Mouse (Mus musculus) MEL (cell line): Measurements from ENCODE around the gene Myh1.

Experiments
- CHD1 ChIP-seq: IDR thresholded peaks from 2 replicates; pipeline ENCODE4 v1.6.1; 2012; ENCODE audit warnings: low read depth, mild to moderate bottlenecking, inconsistent platforms, low read length, improper control_type of control experiment
- MXI1 ChIP-seq: IDR thresholded peaks from 2 replicates; pipeline ENCODE4 v1.6.1; 2011; ENCODE audit warnings: mild to moderate bottlenecking, low read depth, low read length, improper control_type of control experiment
- POLR2A ChIP-seq, 2 experiments: IDR thresholded peaks; 2 replicates each; pipeline ENCODE4 v1.6.1; 2011 to 2012; ENCODE audit warnings: low read length in 2 of 2, mild to moderate bottlenecking in 2 of 2, control low read depth in 1 of 2, improper control_type of control experiment in 1 of 2, low read depth in 1 of 2, moderate library complexity in 1 of 2; ENCODE audit not compliant: control insufficient read depth in 1 of 2, insufficient read depth in 1 of 2, poor library complexity in 1 of 2

DNA sequence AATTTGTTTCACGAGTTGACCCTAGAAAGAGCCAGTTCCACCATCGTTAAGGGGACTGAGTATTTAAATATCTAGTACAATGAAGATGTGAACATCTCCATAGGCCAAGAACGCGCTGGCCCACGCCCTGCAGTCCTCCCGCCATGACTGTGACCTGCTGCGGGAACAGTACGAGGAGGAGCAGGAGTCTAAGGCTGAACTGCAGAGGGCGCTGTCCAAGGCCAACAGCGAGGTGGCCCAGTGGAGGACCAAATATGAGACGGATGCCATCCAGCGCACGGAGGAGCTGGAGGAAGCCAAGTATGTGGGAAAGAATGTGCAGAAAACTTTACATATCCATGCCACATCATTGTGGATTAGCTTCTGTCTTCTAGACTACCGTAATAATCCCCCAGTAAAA is 8.4 kb upstream of the Myh1 start:
- TF ChIP-seq POLR2A (IDR thresholded peaks at IDR 0.05; ENCODE audit: control insufficient read depth in 1 of 2, insufficient read depth in 1 of 2, low read depth in 1 of 2, low read length in 2 of 2, poor library complexity in 1 of 2) = no peak
- TF ChIP-seq CHD1 = no peak
- no peak for TF ChIP-seq MXI1
